Mouse (Mus musculus): Measurements from ENCODE around the gene Frg2f1.

- TF ChIP-seq CTCF (IDR thresholded peaks at IDR 0.05; ENCODE audit: low read depth), result no peak
- TF ChIP-seq EP300 (IDR thresholded peaks at IDR 0.05; ENCODE audit: low read depth), result no peak
These were observed 14.9 kb downstream of the Frg2f1 start for GRCm38 (mm10) chr4:119524466-119524865.
